Mouse (Mus musculus) adrenal gland, postnatal 14 days (tissue): Measurements from ENCODE around the gene Casp2. TPM values are rescaled to one million over a fixed set of nuclear protein-coding genes. Genes with fewer than 3 reads are reported as not detected.

Experiments used
- DNase-seq: peaks from one replicate; pipeline ENCODE4 v3.0.0; 2021; ENCODE audit warnings: mixed read lengths
- total RNA-seq: library from RNA; stranded (reverse); gene quantifications from 2 replicates; pipeline ENCODE4 v1.2.3, GENCODE M21; 2021

The Casp2 gene
- total RNA-seq, 1 experiment from 2014 or later: 21.8 TPM

DNA sequence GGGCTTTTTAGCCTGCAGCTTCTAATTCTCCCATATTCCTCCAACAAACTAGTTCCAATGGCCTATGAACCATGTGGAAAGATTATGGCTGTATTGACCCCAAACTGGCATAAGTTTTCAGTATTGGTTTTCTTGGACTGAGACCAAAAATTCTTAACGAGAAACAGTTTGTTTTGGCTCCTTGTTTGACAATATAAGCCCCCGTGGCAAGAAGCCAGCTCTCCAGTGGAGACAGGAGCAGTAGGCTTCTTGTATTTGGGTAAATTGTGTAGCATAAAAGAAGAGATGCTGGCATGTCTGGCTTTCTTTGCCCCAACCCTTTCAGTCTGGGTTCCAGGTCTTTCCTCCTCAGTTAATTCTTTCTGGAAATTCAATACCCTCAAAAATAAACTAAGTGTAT is 11.4 kb downstream of the Casp2 start:
- DNase-seq: no peak

DNA sequence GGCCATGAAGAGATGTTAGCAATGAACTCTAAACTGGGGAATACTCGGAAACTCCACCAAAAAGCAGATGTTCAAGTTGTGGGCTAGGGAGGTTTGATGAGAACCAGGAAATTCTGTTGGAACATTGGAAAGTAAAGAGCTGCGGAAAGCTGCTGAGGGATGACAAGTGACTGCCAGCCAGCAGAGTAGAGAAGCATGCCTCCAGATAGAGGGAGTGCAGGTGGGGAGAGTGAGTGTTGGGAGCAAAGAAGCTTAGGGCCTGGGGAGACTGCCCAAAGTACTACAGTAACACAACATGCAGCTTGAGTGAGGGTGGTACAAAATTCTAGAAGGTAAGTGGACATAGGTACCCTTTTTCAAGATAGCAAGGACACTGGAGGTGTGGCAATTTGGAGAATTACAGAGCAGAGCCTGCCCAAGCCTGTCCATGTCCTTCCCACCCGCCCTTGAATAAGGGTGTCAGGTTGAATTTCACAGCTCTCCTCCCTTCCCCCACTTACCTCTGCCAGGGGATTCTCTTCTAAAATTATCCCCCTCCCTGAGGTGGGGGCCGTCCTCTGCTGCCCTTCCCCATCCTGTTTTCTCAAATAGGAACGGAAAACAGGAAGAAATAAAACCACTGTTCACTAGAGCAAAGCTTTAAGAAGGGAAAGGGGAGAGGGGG is 18.2 kb downstream of the Casp2 start:
- DNase-seq: no peak

DNA sequence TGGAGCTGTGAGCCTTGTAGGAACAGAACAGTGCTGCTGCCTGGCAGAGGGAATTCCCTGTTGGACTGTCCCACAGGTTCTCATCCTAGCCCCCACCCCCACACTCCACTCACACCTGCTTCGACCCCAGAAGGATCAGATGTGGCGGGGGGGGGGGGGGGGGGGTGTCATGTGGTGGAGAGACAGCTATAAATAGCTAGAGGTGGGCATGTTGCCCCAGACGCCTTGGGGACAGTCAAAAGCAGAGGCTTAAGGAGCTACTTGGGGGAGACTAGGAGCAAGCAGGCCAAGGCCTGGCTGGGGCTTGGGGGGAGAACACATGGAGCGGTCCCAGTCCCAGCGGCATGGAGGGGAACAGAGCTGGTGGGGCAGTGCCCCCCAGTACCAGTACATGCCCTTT is 21.7 kb downstream of the Casp2 start, which contains the start of gene Clcn1:
Clcn1 (plus strand) TSS at position 238 of the 400 bp plus-strand sequence.
- no peak for DNase-seq

DNA sequence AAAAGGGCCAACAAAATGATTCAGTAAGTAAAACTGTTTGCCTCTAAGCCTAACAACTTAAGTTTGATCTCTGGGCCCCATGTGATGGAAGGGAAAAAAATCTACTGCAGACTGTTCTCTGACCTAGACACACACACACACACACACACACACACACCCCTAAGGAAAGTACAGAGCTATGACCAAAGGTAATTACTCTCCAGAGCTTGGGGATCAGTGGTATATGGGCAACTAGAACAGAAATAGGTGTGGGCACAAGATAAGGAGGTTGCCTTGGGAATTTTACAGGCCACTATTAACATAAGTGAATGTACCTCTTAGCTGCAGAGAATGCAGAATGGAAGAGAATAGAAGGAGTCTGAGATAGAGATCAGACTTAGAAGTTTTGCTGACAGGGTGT is 22.8 kb downstream of the Casp2 start:
- no peak for DNase-seq

DNA sequence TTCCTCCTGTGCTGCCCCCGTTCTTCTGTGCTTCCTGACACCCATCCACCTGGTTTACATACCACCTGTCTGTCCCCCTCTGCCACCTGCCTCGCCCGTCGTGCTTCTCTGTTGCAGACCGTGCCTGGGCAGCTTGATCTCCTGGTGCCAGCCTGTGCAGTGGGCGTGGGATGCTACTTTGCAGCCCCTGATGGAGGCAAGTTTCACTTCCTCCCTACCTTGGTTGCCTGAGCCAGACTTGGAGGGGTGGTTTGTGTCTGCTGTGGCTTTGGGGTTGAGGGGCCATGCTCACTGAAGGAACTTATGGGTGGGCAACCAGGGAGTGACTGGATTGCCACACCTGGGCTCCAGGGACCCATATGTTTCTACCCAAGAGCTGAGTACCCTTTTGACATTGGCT is 28.5 kb downstream of the Casp2 start:
- no peak for DNase-seq

DNA sequence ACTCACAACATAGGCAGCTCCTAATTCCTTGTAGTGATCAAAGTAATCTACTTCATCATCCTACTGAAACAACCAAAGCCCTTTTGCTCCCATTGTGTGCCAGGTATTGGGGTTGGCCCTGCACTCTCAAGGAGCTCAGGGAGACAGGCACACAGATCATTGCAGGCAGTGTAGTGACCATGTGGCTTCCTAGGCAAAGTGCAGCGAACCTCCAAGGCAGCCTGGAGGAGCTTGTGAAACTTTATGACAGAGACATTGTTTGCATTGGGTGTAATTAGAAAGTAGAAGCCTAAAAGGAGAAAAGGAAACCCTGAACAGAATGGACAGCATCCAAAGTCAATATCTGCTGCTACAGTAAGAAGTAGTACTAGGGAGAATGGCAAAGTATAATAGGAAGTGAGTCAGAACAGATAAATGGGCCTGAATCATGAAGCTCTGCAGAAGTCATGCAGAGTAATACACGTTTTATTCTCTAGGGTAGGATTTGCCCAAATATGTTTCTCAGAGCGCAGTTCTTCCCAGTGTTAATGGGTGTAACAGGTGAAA is 30.8 kb downstream of the Casp2 start:
- DNase-seq: no peak

DNA sequence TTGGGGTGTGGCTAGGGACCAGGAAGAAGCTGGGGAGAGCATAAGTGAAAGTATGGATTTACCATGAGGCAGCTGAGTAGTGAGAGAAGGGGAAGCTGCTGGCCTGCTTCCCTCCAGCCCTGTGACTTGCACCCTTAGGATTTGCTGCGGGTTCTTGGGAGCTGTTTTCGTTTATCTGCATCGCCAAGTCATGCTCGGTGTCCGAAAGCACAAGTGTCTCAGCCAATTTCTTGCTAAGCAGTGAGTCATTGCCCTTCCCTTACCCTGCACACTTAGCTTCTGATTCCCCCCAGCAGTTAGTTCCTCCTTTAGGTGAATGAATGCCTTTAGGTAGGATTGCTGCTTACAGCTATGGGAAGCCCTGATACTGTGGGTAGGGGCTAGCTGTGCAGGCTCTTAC is 34.6 kb downstream of the Casp2 start:
- no peak for DNase-seq

DNA sequence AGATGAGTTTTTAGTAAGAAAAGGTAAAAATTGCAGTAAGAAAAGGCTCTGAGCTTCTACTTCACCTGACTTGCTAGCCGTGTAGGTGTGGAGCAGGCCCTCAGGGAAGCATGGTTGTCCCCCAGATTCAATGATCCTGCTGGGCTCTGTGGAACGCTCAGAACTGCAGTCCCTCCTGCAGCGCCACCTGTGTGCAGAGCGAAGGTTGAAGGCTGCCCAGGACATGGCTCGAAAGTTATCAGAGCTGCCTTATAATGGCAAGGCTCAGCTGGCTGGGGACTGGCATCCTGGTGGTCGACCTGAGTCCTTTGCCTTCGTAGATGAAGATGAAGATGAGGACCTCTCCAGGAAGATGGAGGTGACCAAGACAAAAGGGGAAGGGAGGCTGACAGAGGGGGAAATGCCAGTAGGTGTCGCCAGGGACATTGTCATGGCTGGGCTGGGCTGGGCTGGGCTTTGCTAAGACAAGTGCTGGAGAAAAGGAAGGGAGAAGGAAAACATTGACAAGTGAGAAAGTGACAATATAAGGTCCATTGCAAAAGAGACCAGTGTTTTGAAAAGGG is 45.1 kb downstream of the Casp2 start:
- no peak for DNase-seq

- no peak for DNase-seq
These were observed 45.8 kb downstream of the Casp2 start for GRCm38 (mm10) chr6:42310427-42311053.

- DNase-seq: no peak
These were observed 53.5 kb downstream of the Casp2 start for GRCm38 (mm10) chr6:42318293-42318692.

GRCm38 (mm10) chr6:42323371-42324066 is 58.7 kb downstream of the Casp2 start:
- no peak for DNase-seq

DNA sequence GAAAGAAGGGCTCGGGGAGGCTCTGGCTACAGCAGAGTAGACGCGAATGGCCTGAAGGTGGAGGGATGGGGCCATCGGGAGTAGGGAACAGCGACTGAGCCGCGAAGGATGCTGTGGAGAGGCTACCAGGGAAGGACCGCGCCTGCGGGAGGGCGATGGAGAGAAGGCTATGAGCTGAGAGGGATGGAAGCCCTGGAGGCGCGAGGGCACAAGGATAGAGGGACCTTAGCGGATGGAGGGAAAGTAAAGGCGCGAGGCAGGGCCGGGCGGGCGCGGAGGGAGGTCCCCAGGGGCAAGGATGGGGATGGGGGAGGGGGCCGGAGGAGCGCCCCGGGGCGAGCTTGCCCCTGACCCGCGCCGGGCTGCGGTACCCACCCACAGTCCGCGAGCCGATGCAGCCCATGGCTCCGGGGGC is 59.3 kb downstream of the Casp2 start:
- DNase-seq: peak; percentile 17

DNA sequence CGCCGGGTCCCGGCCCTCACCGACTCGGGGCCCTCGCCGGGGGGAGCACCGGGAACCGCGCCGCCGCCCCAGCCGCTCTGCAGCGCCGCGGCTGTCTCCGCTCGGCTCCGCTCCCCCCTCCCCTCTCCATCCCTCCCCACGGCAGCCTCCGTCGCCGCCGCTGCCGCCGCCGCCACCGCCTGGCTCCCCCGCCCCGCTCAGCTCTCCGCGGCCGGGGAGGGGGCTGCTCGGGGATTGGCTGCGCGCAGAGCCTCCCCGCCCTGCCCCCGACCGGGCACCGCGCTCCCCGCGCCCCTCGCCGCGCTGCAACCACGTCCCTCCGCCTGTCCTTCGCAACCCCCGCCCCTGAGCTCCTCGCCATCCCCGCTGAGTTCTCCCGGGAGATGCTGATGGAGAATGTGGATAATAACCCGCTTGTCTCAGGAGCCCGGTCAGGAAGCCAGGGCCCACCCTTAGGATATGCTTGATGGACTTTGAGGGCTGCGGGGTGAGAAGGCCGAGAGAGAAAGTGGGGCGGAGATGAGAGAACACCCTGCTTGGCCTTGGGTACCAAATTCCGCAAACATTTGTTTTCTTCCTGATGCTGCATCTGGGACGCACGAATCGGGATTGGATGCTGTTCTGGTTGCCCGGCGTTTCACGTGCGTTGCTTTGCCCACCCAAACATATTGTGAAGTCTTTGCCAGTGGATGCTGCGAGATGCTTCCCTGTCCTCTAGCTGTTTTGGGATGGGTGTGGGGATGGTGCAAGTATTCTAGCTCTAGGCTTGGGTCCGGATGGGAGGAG is 59.9 kb downstream of the Casp2 start, which contains the start of gene Fam131b:
Fam131b (minus strand) TSS at position 162 of the 786 bp plus-strand sequence.
- DNase-seq: peak; percentile 17

DNA sequence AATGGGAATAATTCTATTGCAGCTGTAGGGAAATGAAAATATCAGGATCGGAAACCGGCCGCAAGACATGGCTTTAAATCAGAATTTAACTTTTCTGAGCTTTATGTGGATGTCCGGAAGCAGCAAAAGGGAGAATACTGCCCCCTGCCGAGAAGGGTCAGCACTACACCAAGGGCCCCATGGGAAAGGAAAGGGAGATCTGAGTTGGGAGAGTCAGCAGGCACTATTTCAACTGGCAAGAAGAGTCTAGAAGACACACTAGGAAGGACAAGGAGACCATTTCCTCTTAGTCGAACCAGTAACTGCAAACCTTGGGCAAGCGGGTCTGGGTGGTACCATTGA is 60.5 kb downstream of the Casp2 start:
- peak; percentile 79 for DNase-seq

DNA sequence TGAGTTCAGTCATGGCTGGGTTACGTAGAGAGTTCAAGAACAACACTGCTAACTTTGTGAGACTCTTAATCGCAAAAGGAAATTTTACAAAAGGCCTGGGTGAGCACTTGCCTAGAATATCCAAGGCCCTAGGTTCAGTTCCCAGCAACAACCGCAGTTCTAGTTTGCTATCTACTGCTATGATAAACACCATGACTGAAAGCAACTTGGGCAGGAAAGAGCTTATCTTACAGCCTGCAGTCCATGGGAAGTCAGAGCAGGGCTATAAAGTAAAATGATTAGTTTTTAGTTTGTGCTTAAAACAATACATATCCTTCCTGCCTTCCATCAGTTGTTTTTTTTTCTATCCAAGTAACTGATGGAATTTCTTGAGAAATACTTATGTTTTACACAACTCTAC is 61.7 kb downstream of the Casp2 start:
- no peak for DNase-seq

- DNase-seq: no peak
These were observed 64.0 kb downstream of the Casp2 start for GRCm38 (mm10) chr6:42328757-42329156.

DNA sequence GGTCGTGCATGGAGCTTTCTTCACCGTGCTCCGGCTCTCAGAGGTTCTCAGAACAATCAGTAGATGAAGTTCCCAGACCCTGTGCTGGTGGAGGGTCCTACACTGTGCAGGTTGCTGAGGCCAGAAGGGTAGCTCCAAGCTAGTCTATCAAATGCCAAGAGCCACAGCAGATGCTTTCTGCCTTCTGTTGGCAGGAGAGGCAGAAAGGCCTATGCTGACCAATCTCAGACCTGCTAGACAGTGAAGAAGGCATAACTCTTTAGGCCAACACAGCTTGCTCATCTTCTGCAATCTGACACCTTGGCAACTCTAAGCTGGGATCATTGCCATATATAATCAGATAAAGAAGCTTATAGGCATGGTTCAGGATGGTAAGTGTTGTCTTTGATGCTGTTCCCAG is 65.4 kb downstream of the Casp2 start:
- no peak for DNase-seq

- DNase-seq: no peak
These were observed 66.2 kb downstream of the Casp2 start for GRCm38 (mm10) chr6:42330946-42331345.
